Mouse (Mus musculus) left cerebral cortex, adult 2 months (tissue): Measurements from ENCODE around the gene Rgs12. TPM values are rescaled to one million over a fixed set of nuclear protein-coding genes. Genes with fewer than 3 reads are reported as not detected.

Source experiments
- DNase-seq, 2 experiments: peaks; one replicate each; pipeline ENCODE4 v3.0.0; 2021 to 2022; ENCODE audit warnings: low spot score in 2 of 2, mixed read lengths in 1 of 2; ENCODE audit errors: extremely low spot score in 1 of 2
- H3K27ac ChIP-seq: fragments of 200-600 bp; 2 replicates; pipeline ENCODE4 v1.8.1; 2022
- H3K4me3 ChIP-seq: fragments of 200-600 bp; 2 replicates; pipeline ENCODE4 v1.8.1; 2022
- CTCF ChIP-seq: fragments of 200-600 bp; IDR thresholded peaks from 2 replicates; pipeline ENCODE4 v1.8.1; 2022; ENCODE audit warnings: antibody characterized with exemption, mild to moderate bottlenecking, moderate library complexity
- intact Hi-C: fragments of 180-260 bp; cut with DNase I; formaldehyde crosslinking; loops from one replicate; pipeline ENCODE4 v1.15.1; 2025
- total RNA-seq, 2 experiments: library from RNA; stranded (reverse); gene quantifications; 2 replicates each; pipeline ENCODE4 v1.2.3; 2021

Rgs12 gene
- total RNA-seq, 2 experiments from 2014 or later, result 40.5 to 48.3 TPM

- TF ChIP-seq CTCF, result peak; percentile 45
- H3K4me3 ChIP-seq, result no peak overlapping the region
- no peak overlapping the region for H3K27ac ChIP-seq
- no peak for DNase-seq
- intact Hi-C loops, result no loop called here
Measured at GRCm38 (mm10) chr5:34933461-34933860, 15.8 kb upstream of the Rgs12 start.

GRCm38 (mm10) chr5:34941710-34942470 is 7.4 kb upstream of the Rgs12 start:
- intact Hi-C loops, result no loop called here
- no peak for DNase-seq
- TF ChIP-seq CTCF, result no peak
- Histone ChIP-seq H3K4me3 (no peak overlapping the region), H3K27ac (no peak overlapping the region)

GRCm38 (mm10) chr5:34943428-34943827 is 5.8 kb upstream of the Rgs12 start:
- no peak for TF ChIP-seq CTCF
- Histone ChIP-seq H3K4me3 (no peak overlapping the region), H3K27ac (no peak overlapping the region)
- DNase-seq, result no peak
- intact Hi-C loops, result no loop called here

- DNase-seq, result no peak
- no peak for TF ChIP-seq CTCF
- Histone ChIP-seq H3K27ac (peak overlapping the region; percentile 78), H3K4me3 (peak overlapping the region; percentile 66)
- intact Hi-C loops, result no loop called here
Measured at GRCm38 (mm10) chr5:34949769-34950211, 545 bp downstream of the Rgs12 start.

- H3K27ac ChIP-seq, result peak overlapping the region; percentile 28
- intact Hi-C loops, result no loop called here
- DNase-seq, result no peak
- no peak overlapping the region for H3K4me3 ChIP-seq
- no peak for TF ChIP-seq CTCF
Measured at GRCm38 (mm10) chr5:34950486-34951160, 1.4 kb downstream of the Rgs12 start.

GRCm38 (mm10) chr5:34951161-34951834 is 2.1 kb downstream of the Rgs12 start:
- H3K4me3 ChIP-seq, result no peak overlapping the region
- TF ChIP-seq CTCF, result no peak
- H3K27ac ChIP-seq, result peak overlapping the region; percentile 28; the same call in 1 of the 2 replicates
- intact Hi-C loops, result no loop called here
- DNase-seq, result no peak

GRCm38 (mm10) chr5:34954508-34954907 is 5.3 kb downstream of the Rgs12 start:
- Histone ChIP-seq H3K4me3 (no peak overlapping the region), H3K27ac (no peak overlapping the region)
- no peak for DNase-seq
- TF ChIP-seq CTCF, result no peak
- intact Hi-C loops, result no loop called here

GRCm38 (mm10) chr5:34955630-34956029 is 6.4 kb downstream of the Rgs12 start:
- no peak overlapping the region for H3K27ac ChIP-seq
- no peak overlapping the region for H3K4me3 ChIP-seq
- intact Hi-C loops, result no loop called here
- no peak for DNase-seq
- TF ChIP-seq CTCF, result no peak

GRCm38 (mm10) chr5:34956151-34956550 is 6.9 kb downstream of the Rgs12 start:
- intact Hi-C loops, result no loop called here
- Histone ChIP-seq H3K27ac (0 out of 2 replicates have a peak overlapping the region, but pooled peaks have one; percentile 24), H3K4me3 (no peak overlapping the region)
- DNase-seq, result no peak
- no peak for TF ChIP-seq CTCF

GRCm38 (mm10) chr5:34957015-34957414 is 7.8 kb downstream of the Rgs12 start:
- Histone ChIP-seq H3K4me3 (no peak overlapping the region), H3K27ac (no peak overlapping the region)
- intact Hi-C loops, result no loop called here
- TF ChIP-seq CTCF, result no peak
- peak in 1 of 2 experiments; percentile 24 for DNase-seq

- TF ChIP-seq CTCF, result no peak
- intact Hi-C loops, result no loop called here
Measured at GRCm38 (mm10) chr5:34960021-34960420, 10.8 kb downstream of the Rgs12 start.

GRCm38 (mm10) chr5:34965531-34965930 is 16.3 kb downstream of the Rgs12 start:
- TF ChIP-seq CTCF, result no peak
- H3K4me3 ChIP-seq, result no peak overlapping the region
- DNase-seq, result no peak
- no peak overlapping the region for H3K27ac ChIP-seq
- intact Hi-C loops, result no loop called here

More at GRCm38 (mm10) chr5:34960021-34960420, 10.8 kb downstream of the Rgs12 start:
- Histone ChIP-seq H3K4me3 (no peak overlapping the region), H3K27ac (no peak overlapping the region)
- no peak for DNase-seq
